Mouse (Mus musculus): Measurements from ENCODE around the gene Tdrd9. TPM values are rescaled to one million over a fixed set of nuclear protein-coding genes. Genes with fewer than 3 reads are reported as not detected.

Tdrd9 gene
- polyA plus RNA-seq, 1 experiment from 2014 or later: 0.16 TPM

DNA sequence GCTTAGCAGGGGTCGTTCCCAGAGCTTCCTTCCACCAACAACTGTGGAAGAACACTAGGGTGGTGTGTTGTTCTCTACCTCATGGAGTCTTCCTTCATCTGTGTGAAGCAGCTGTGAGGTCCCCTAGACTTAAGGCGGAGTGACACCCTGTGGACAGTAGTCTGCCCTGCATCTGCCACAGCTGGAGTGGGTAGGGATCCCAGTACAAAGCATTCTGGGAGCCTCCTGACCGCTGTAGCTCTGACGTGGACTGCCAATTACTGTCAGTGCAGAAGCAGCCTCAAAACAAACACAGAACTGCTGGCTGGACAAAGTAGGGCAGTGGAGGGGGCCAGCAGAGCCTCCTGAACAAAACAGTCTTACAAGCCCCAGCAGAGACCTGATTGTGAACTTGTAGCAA is 129.7 kb downstream of the Tdrd9 start:
- no peak for ATAC-seq (replicated peaks; ENCODE audit: extremely low read depth, insufficient read depth, low FRiP score)

GRCm38 (mm10) chr12:112103179-112103578 is 131.8 kb downstream of the Tdrd9 start:
- Histone ChIP-seq H3K9me3 (replicated peaks; ENCODE audit: control insufficient read depth, low read length) (no peaks in the 10 kb centered on the region), H3K4me1 (ENCODE audit: control insufficient read depth, insufficient read depth, low read length) (peaks cover 5% of the 10 kb centered on the region; the same call in 1 of the 2 replicates), H3K36me3 (ENCODE audit: control insufficient read depth, insufficient read depth) (no peaks in the 10 kb centered on the region), H3K27me3 (ENCODE audit: control insufficient read depth, insufficient read depth, low read length) (peaks cover 8% of the 10 kb centered on the region; the same call in 1 of the 2 replicates), H3K9ac (ENCODE audit: low read length) (no peak overlapping the region), H3K27ac (ENCODE audit: low read length) (no peak overlapping the region), H3K4me2 (ENCODE audit: low read depth, low read length) (no peak overlapping the region), H3K4me3 (ENCODE audit: low read length) (no peak overlapping the region)
- ATAC-seq (replicated peaks; ENCODE audit: extremely low read depth, insufficient read depth, low FRiP score): no peak
- 82% methylated on average over 5 of the region's 5 CpGs for WGBS

More for the DNA sequence above, 129.7 kb downstream of the Tdrd9 start:
- Histone ChIP-seq H3K36me3 (ENCODE audit: control insufficient read depth, insufficient read depth) (no peaks in the 10 kb centered on the region), H3K4me1 (ENCODE audit: control insufficient read depth, insufficient read depth, low read length) (0 out of 2 replicates have a peak, but pooled peaks cover 2% of the 10 kb centered on the region), H3K4me3 (ENCODE audit: low read length) (no peak overlapping the region), H3K27me3 (ENCODE audit: control insufficient read depth, insufficient read depth, low read length) (peaks cover 2% of the 10 kb centered on the region; the same call in 1 of the 2 replicates), H3K9me3 (replicated peaks; ENCODE audit: control insufficient read depth, low read length) (no peaks in the 10 kb centered on the region), H3K27ac (ENCODE audit: low read length) (no peak overlapping the region), H3K9ac (ENCODE audit: low read length) (no peak overlapping the region), H3K4me2 (ENCODE audit: low read depth, low read length) (no peak overlapping the region)
- WGBS: 47% methylated on average over 4 of the region's 4 CpGs

GRCm38 (mm10) chr12:112104890-112105289 is 133.5 kb downstream of the Tdrd9 start:
- Histone ChIP-seq H3K4me1 (ENCODE audit: control insufficient read depth, insufficient read depth, low read length) (peaks cover 5% of the 10 kb centered on the region; the same call in 1 of the 2 replicates), H3K36me3 (ENCODE audit: control insufficient read depth, insufficient read depth) (no peaks in the 10 kb centered on the region), H3K27ac (ENCODE audit: low read length) (no peak overlapping the region), H3K4me2 (ENCODE audit: low read depth, low read length) (no peak overlapping the region), H3K9me3 (replicated peaks; ENCODE audit: control insufficient read depth, low read length) (no peaks in the 10 kb centered on the region), H3K4me3 (ENCODE audit: low read length) (no peak overlapping the region), H3K27me3 (ENCODE audit: control insufficient read depth, insufficient read depth, low read length) (peaks cover 8% of the 10 kb centered on the region; the same call in 1 of the 2 replicates), H3K9ac (ENCODE audit: low read length) (no peak overlapping the region)
- no peak for ATAC-seq (replicated peaks; ENCODE audit: extremely low read depth, insufficient read depth, low FRiP score)
- WGBS: 81% methylated on average over 11 of the region's 11 CpGs

DNA sequence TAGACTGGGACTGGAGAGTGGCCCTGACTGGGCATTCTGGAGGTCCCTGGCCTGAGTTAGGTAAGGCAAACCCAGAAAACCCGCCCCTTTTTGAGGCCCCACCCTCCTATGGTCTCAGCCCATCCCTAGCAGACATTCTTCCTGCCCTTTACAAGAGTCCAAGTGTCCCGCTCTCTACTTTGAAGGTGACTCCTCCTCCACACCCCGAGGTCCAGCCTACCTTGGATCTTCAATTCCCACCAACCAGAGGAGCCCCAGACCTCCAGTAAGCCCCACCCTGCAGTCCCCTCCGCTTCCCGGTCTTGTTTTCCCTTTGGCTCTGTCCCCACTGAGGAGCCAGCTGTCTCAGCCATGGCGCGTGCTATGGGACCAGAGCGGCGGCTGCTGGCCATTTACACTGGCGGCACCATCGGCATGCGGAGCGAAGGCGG is 135.2 kb downstream of the Tdrd9 start, which contains the start of gene Aspg:
TSS of gene Aspg (plus strand) at position 139 of the 431 bp plus-strand sequence.
- peak; percentile 53 for ATAC-seq (replicated peaks; ENCODE audit: extremely low read depth, insufficient read depth, low FRiP score)
- Histone ChIP-seq H3K4me3 (ENCODE audit: low read length) (peak within 1 kb of the TSS; percentile 26), H3K36me3 (ENCODE audit: control insufficient read depth, insufficient read depth) (no peaks in the 10 kb centered on the region), H3K9ac (ENCODE audit: low read length) (no peak within 1 kb of the TSS), H3K27ac (ENCODE audit: low read length) (no peak within 1 kb of the TSS), H3K4me1 (ENCODE audit: control insufficient read depth, insufficient read depth, low read length) (peaks cover 5% of the 10 kb centered on the region; the same call in 1 of the 2 replicates), H3K9me3 (replicated peaks; ENCODE audit: control insufficient read depth, low read length) (no peaks in the 10 kb centered on the region), H3K27me3 (ENCODE audit: control insufficient read depth, insufficient read depth, low read length) (peaks cover 8% of the 10 kb centered on the region; the same call in 1 of the 2 replicates), H3K4me2 (ENCODE audit: low read depth, low read length) (peak within 1 kb of the TSS; percentile 51)
- 3% methylated on average over 14 of the region's 14 CpGs for WGBS

GRCm38 (mm10) chr12:112107685-112108084 is 136.3 kb downstream of the Tdrd9 start:
- no peak for ATAC-seq (replicated peaks; ENCODE audit: extremely low read depth, insufficient read depth, low FRiP score)
- H3K4me2 ChIP-seq (ENCODE audit: low read depth, low read length): no peak overlapping the region
- no peaks in the 10 kb centered on the region for H3K9me3 ChIP-seq (replicated peaks; ENCODE audit: control insufficient read depth, low read length)
- H3K36me3 ChIP-seq (ENCODE audit: control insufficient read depth, insufficient read depth): no peaks in the 10 kb centered on the region
- no peak overlapping the region for H3K27ac ChIP-seq (ENCODE audit: low read length)
- no peak overlapping the region for H3K4me3 ChIP-seq (ENCODE audit: low read length)
- peaks cover 10% of the 10 kb centered on the region; the same call in 1 of the 2 replicates for H3K27me3 ChIP-seq (ENCODE audit: control insufficient read depth, insufficient read depth, low read length)
- peaks cover 5% of the 10 kb centered on the region; the same call in 1 of the 2 replicates for H3K4me1 ChIP-seq (ENCODE audit: control insufficient read depth, insufficient read depth, low read length)
- H3K9ac ChIP-seq (ENCODE audit: low read length): no peak overlapping the region
- 85% methylated on average over 8 of the region's 8 CpGs for WGBS

DNA sequence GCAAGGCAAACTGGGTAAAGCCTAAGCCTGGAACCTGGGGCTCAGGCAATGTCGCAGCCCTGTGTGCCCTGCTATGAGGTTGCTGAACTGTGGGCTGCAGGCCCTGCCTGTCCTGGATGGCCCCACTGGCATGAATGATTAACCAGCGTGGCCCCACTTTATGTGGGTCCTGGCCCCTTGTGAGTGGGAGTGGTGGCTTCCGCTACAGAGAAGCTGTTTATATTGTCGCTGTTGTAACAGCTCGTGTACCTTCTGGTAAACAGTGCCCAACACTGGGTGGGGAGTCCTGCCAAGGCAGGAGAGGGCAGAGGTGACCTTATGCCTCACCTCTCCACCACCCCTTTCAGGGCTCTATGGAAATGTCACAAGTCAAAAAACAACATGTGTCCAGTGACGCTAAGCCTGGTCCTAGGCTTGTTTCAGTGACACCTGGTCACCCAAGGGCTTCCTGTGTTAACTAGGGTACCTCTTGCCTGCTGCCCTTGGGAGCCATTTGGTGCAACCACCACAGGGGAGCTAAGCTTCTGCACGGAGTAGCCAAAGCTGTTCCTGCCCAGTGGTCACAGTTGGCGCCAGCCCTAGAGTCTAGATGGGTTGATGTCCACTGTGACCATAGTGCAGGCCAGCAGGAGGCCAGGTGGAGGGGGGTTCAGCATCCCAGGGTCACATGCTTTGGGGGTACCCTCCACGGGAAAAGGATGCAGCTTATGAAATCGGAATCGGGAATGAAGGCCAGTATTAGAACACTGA is 137.5 kb downstream of the Tdrd9 start:
- H3K9me3 ChIP-seq (replicated peaks; ENCODE audit: control insufficient read depth, low read length): no peaks in the 10 kb centered on the region
- H3K4me1 ChIP-seq (ENCODE audit: control insufficient read depth, insufficient read depth, low read length): peaks cover 5% of the 10 kb centered on the region; the same call in 1 of the 2 replicates
- no peak overlapping the region for H3K27ac ChIP-seq (ENCODE audit: low read length)
- no peak overlapping the region for H3K4me2 ChIP-seq (ENCODE audit: low read depth, low read length)
- H3K9ac ChIP-seq (ENCODE audit: low read length): no peak overlapping the region
- H3K4me3 ChIP-seq (ENCODE audit: low read length): no peak overlapping the region
- ATAC-seq (replicated peaks; ENCODE audit: extremely low read depth, insufficient read depth, low FRiP score): no peak
- no peaks in the 10 kb centered on the region for H3K36me3 ChIP-seq (ENCODE audit: control insufficient read depth, insufficient read depth)
- peaks cover 10% of the 10 kb centered on the region; the same call in 1 of the 2 replicates for H3K27me3 ChIP-seq (ENCODE audit: control insufficient read depth, insufficient read depth, low read length)
- 76% methylated on average over 11 of the region's 11 CpGs for WGBS

DNA sequence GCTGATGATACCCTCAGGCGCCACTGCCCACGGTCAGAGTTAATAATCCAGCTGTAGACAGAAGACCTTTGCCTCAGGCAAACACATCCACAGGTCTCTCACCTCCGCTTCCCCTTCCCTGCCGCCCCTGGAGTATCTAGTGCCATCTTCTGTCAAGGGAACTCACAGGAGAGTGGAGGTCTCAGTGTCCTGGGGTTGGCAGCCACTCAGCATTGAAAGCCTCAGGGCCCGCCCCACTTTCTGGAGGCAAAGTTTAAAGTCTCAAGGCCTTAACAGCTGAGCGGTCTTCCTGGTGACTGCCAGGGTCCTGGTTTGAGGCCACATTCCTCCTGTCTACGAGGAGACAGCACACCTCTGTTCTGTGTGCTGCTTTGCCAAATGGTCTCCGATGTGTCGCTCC is 138.3 kb downstream of the Tdrd9 start:
- Histone ChIP-seq H3K4me3 (ENCODE audit: low read length) (no peak overlapping the region), H3K27me3 (ENCODE audit: control insufficient read depth, insufficient read depth, low read length) (peaks cover 12% of the 10 kb centered on the region; the same call in 1 of the 2 replicates), H3K4me2 (ENCODE audit: low read depth, low read length) (no peak overlapping the region), H3K9ac (ENCODE audit: low read length) (no peak overlapping the region), H3K27ac (ENCODE audit: low read length) (no peak overlapping the region), H3K4me1 (ENCODE audit: control insufficient read depth, insufficient read depth, low read length) (peaks cover 5% of the 10 kb centered on the region; the same call in 1 of the 2 replicates), H3K36me3 (ENCODE audit: control insufficient read depth, insufficient read depth) (no peaks in the 10 kb centered on the region), H3K9me3 (replicated peaks; ENCODE audit: control insufficient read depth, low read length) (no peaks in the 10 kb centered on the region)
- no peak for ATAC-seq (replicated peaks; ENCODE audit: extremely low read depth, insufficient read depth, low FRiP score)
- WGBS: 70% methylated on average over 9 of the region's 9 CpGs

DNA sequence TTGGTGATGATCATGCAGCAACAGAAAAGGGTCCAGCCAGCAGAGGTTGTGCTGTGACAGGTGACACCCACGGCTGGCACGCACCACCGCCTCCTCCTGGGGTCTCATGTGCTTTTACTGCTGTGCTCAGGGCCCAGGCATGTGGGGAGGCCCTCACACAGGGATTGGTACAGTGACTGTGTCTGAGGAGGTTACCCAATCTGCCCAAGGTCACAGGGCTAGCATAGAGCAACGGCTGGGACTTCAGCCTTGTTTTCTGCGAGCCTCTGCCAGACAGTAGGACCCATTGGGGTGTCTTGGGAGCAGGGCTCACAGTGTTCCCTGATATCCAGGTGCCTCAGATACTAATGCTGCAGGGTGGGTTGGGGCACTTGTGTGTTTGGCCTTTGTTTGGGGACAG is 140.0 kb downstream of the Tdrd9 start:
- no peak overlapping the region for H3K9ac ChIP-seq (ENCODE audit: low read length)
- H3K27me3 ChIP-seq (ENCODE audit: control insufficient read depth, insufficient read depth, low read length): peaks cover 10% of the 10 kb centered on the region; the same call in 1 of the 2 replicates
- H3K4me1 ChIP-seq (ENCODE audit: control insufficient read depth, insufficient read depth, low read length): peaks cover 4% of the 10 kb centered on the region; the same call in 1 of the 2 replicates
- no peaks in the 10 kb centered on the region for H3K9me3 ChIP-seq (replicated peaks; ENCODE audit: control insufficient read depth, low read length)
- 78% methylated on average over 5 of the region's 5 CpGs for WGBS
- no peak overlapping the region for H3K27ac ChIP-seq (ENCODE audit: low read length)
- no peak for ATAC-seq (replicated peaks; ENCODE audit: extremely low read depth, insufficient read depth, low FRiP score)
- no peaks in the 10 kb centered on the region for H3K36me3 ChIP-seq (ENCODE audit: control insufficient read depth, insufficient read depth)
- no peak overlapping the region for H3K4me3 ChIP-seq (ENCODE audit: low read length)
- no peak overlapping the region for H3K4me2 ChIP-seq (ENCODE audit: low read depth, low read length)

GRCm38 (mm10) chr12:112112235-112112634 is 140.9 kb downstream of the Tdrd9 start:
- H3K36me3 ChIP-seq (ENCODE audit: control insufficient read depth, insufficient read depth): no peaks in the 10 kb centered on the region
- WGBS: 92% methylated on average over 6 of the region's 6 CpGs
- H3K9ac ChIP-seq (ENCODE audit: low read length): no peak overlapping the region
- H3K27me3 ChIP-seq (ENCODE audit: control insufficient read depth, insufficient read depth, low read length): peaks cover 11% of the 10 kb centered on the region; the same call in 1 of the 2 replicates
- H3K4me3 ChIP-seq (ENCODE audit: low read length): no peak overlapping the region
- no peak for ATAC-seq (replicated peaks; ENCODE audit: extremely low read depth, insufficient read depth, low FRiP score)
- H3K9me3 ChIP-seq (replicated peaks; ENCODE audit: control insufficient read depth, low read length): no peaks in the 10 kb centered on the region
- H3K4me2 ChIP-seq (ENCODE audit: low read depth, low read length): no peak overlapping the region
- no peak overlapping the region for H3K27ac ChIP-seq (ENCODE audit: low read length)
- H3K4me1 ChIP-seq (ENCODE audit: control insufficient read depth, insufficient read depth, low read length): no peaks in the 10 kb centered on the region
